Mouse (Mus musculus) kidney, adult 2 months (tissue): ENCODE measurements around the gene Iqsec3.

Experiments
- CTCF ChIP-seq: fragments of 200-500 bp; conservative IDR thresholded peaks from 2 replicates; pipeline ENCODE4 v1.5.1; 2011; ENCODE audit warnings: low read depth, mild to moderate bottlenecking, control low read depth, low read length, moderate library complexity, mixed read lengths; ENCODE audit not compliant: insufficient read depth, insufficient read length
- POLR2A ChIP-seq: fragments of 200-500 bp; IDR thresholded peaks from one replicate; pipeline ENCODE4 v1.6.1; 2011; ENCODE audit warnings: low read depth, low read length, control low read depth

GRCm38 (mm10) chr6:121405311-121405710 lies 68.2 kb downstream of the Iqsec3 start:
- no peak for TF ChIP-seq POLR2A
- TF ChIP-seq CTCF: no peak
